Mouse (Mus musculus): ENCODE results near the gene Fhl5.
"Not testable (repeated sequence)": the region's sequence is repeated elsewhere in the genome, so short reads cannot be mapped to it uniquely, and the experiment has no call there.

The Fhl5 gene

GRCm38 (mm10) chr4:25242776-25243175 is at the start of gene Fhl5:
Fhl5 (minus strand) TSS chr4:25242876.
- no peak for DNase-seq (ENCODE audit: low spot score)

DNA sequence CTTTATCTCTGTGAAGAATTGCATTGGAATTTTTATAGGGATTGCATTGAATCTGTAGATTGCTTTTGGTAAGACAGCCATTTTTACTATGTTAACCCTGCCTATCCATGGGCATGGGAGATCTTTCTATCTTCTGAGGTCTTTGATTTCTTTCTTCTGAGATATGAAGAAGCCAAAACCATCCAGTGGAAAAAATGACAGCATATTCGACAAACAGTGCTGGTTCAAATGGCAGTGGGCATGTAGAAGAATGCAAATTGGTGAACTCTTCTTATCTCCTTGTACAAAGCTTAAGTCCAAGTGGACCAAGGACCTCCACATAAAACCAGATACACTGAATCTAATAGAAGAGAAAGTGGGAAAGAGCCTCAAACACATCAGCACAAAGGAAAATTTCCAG is 42.3 kb upstream of the Fhl5 start:
- not testable (repeated sequence) for DNase-seq (ENCODE audit: low spot score)

DNA sequence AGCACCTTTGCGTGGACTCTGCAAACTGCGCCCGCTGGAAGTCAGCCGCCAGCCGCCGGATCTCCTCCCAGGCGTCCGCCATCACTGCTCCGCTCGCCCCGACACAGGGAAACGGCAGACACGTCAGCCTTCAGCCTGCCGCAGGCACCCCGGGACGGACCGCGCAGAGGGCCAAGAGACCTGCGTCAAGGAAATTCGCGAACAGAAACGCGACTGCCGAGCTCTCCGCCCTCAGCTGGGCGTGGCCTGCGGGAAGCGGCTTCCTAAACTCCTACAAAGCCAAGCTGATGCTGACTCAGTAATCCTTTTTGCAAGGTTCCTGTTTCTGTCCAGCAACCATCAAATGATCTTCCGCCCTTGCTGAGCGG is 39.0 kb upstream of the Fhl5 start, which contains the start of gene Ufl1:
TSS of gene Ufl1 (minus strand) at position 151 of the 368 bp plus-strand sequence.
- DNase-seq (ENCODE audit: low spot score) = peak; percentile 94

DNA sequence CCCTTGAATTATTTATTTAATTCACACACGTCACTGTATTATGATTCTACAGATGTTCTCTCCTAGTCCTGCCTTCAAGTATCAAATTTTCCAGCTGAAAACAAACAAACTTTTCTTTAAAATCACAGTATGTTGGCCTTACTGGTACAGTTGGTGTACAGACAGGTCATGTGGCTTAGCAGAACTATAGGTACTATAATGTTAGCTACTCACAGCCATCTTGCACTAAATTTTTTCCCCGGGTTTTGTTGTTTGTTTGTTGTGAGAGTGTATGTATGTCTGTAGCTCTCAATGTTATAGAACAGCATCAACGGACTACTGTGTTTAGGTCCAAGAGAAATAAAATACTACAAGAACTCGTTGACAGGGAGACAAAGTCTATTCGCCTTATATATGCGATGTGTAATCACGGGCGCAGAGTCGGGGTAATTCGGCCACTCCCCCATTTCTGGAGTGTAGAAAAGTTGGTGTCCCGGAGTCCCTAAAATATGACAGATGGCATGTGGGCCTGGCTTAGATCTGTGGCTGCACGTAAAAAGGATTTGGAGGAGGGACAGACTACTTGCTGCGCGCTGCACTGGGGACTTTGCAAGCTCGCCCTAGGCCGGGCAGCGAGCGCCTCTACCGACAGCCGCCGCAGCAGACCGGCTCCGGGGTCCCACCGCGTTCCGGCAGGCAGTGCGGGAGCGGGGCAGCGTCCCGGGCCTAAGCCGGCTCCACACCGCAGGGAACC is 38.4 kb upstream of the Fhl5 start:
- no peak for DNase-seq (ENCODE audit: low spot score)

- no peak for DNase-seq (ENCODE audit: low spot score)
Measured at GRCm38 (mm10) chr4:25272861-25273627, 30.4 kb upstream of the Fhl5 start.

- DNase-seq (ENCODE audit: low spot score) = no peak
Measured at GRCm38 (mm10) chr4:25271926-25272325, 29.2 kb upstream of the Fhl5 start.

DNA sequence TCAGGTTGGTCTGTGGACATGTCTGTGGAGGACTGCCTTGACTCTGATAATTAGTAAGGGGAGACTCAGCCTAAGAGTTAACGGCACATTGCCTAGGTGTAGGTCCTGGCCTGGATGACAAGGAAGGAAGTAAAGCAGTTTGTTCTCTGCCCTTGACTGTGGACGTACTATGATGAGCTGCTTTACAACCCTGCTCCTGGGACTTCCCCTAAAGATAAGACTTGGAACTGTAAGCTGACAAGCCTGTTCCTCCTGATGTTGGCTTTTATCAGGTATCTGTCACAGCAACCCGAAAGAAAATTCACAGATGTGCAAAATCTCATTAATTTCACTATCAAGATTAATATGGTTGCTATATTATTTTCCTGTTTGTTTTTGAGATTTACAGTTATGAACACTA is 24.5 kb upstream of the Fhl5 start:
- DNase-seq (ENCODE audit: low spot score) = no peak

- DNase-seq (ENCODE audit: low spot score) = no peak
Measured at GRCm38 (mm10) chr4:25257822-25258398, 15.2 kb upstream of the Fhl5 start.

- DNase-seq (ENCODE audit: low spot score) = not testable (repeated sequence)
Measured at GRCm38 (mm10) chr4:25235663-25236062, 7.0 kb downstream of the Fhl5 start.

DNA sequence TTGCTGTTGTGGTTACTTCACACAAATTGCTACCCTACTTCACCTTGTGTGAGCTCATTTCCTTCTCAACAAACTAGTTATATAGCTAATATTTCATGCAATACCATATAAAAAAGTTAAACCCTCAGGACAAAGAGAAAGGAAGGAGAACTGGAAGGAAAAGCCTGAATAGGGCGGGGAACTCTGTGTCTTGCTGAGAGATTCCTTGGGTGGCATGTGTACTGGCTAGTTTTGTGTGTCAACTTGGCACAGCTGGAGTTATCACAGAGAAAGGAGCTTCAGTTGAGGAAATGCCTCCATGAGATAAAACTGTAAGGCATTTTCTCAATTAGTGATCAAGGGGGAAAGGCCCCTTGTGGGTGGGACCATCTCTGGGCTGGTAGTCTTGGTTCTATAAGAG is 8.9 kb downstream of the Fhl5 start:
- not testable (repeated sequence) for DNase-seq (ENCODE audit: low spot score)

DNA sequence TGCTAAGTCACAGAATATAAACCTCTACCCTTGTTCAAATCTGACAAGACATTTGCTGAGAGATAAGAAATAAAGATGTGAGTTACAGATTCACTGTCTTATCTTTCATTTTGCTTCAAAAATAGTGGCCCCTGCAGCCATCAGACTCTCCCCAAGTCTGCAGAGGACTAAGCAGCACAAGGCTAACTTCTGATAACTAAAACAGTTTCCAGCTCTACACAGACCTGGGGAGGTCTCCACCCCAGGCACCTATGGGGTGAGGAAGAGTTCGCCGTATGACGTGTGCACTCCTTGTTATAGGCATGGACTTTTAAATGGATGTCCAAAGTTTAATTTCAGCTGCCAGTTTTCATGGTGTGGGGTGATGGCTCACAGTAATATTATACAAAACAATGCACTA is 10.1 kb downstream of the Fhl5 start:
- no peak for DNase-seq (ENCODE audit: low spot score)

- no peak for DNase-seq (ENCODE audit: low spot score)
Measured at GRCm38 (mm10) chr4:25227527-25227926, 15.1 kb downstream of the Fhl5 start.

- DNase-seq (ENCODE audit: low spot score) = no peak
Measured at GRCm38 (mm10) chr4:25221927-25222326, 20.7 kb downstream of the Fhl5 start.

DNA sequence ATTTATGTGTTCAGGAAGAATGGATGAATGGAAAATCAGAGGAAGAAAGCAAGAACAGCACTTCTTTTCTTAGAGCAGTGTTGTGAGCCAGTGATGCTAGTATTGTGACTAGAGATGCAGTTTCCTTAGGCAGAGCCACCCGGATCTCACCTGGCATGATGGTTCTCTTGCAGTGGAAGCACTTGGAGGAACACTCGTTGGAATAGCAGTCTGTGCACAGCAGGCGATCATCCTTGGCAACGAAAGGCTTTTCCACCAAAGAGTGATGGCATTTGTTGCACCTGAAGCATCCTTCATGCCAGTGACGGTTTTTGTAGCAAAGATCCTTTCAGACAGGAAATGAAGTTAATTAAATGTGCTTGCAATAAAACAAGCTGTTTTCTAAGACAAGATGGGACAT is 29.2 kb downstream of the Fhl5 start:
- no peak for DNase-seq (ENCODE audit: low spot score)

DNA sequence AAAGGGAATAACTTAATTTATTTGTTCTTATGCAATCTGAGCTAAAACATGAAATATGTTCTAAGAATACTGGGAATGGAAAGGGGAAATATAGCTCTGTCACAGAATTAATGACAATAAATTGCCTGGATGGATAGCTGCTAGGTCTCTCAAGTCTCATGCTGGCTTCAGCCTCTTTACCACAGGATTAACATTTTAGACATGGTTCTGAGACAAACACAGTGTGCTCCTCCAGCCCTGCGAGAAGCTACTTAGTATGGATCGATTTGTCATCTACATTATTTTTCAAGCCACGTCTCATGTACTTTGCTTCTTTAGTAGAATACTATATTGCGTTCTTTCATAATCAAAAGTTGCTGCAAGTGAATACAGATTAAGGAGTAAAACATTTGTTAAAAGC is 36.5 kb downstream of the Fhl5 start:
- no peak for DNase-seq (ENCODE audit: low spot score)

DNA sequence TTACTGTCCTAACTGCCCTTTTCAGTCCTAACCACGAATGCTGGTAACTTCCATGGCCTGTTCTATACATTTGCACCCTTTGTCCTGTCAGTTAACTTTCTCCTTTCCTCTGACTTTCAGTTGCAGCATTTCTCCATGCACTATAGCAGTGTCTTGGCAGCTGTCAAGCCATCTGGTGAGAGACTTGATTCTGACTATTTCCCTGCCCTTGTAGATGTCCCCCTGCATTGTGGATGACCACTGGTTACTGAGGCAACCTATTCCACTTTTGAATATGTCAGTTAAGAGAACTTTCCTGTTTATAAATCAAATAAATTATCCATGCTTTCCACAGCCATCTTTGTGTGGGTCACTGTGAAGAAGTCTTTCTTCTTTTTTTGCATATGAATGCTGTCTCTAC is 45.4 kb downstream of the Fhl5 start:
- DNase-seq (ENCODE audit: low spot score) = no peak

DNA sequence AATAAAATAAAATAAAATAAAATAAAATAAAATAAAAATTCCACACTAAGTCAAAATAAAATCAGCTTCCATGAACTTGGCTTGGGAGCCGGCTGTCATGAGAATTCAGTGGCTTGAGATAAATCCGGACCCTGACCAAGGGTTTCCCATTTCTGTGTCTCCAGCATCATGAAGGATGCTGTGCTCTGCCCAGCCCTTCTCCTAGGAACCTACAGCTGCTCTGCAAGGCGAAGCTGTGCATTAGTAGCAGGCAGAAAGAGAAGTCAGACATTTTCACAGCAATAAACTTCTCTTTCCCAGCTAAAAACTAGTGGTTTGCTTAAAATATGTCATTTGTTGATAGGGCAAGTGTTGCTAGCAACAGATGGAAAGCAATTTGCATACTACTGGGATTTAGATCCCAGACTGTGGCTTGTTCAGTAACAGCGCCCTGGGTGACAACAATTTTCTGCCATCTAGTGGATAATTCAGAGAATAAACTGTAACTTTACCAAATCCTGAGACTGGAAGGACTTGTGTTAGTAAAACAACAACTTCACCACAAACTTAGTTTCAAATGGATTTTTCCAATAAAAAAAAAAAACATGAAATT is 63.0 kb downstream of the Fhl5 start:
- DNase-seq (ENCODE audit: low spot score) = no peak
